Mouse (Mus musculus): Measurements from ENCODE around the gene Rerg. TPM values are rescaled to one million over a fixed set of nuclear protein-coding genes. Genes with fewer than 3 reads are reported as not detected.
A peak's percentile ranks its signal among the peaks of the same experiment; 100 is the strongest.

Rerg gene
- polyA plus RNA-seq, 1 experiment: 3.8 TPM

- no peak for DNase-seq (ENCODE audit: low read depth, low spot score)
Observed at GRCm38 (mm10) chr6:137138391-137138790, 31.9 kb downstream of the Rerg start.

DNA sequence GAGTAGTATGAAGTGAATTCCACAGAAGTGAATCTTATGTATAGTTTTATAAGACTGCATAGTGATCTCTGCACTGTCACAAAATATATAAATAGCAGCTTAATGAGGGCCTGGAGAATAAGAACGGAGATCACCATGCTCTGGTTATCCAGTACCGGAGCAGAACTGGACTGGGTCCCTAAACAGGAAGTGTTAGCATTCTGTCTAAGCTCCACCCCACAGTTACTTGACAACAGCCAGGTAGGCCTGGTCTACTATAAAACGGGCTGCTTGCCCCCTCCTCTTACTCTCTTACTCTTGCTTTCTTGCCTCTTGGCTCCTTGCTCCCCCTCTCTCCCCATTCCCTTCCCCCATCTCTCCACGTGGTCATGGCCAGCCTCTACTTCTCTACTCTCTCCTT lies 33.9 kb downstream of the Rerg start:
- no peak for DNase-seq (ENCODE audit: low read depth, low spot score)
- 55% methylated on average over 4 of the region's 4 CpGs for WGBS

More at GRCm38 (mm10) chr6:137138391-137138790, 31.9 kb downstream of the Rerg start:
- 63% methylated on average over 3 of the region's 3 CpGs for WGBS

- DNase-seq (ENCODE audit: low read depth, low spot score): no peak
- 63% methylated on average over 20 of the region's 20 CpGs for WGBS
Observed at GRCm38 (mm10) chr6:137135506-137136391, 34.5 kb downstream of the Rerg start.

- 94% methylated on average over 1 of the region's 1 CpGs for WGBS
- no peak for DNase-seq (ENCODE audit: low read depth, low spot score)
Observed at GRCm38 (mm10) chr6:137131794-137132193, 38.5 kb downstream of the Rerg start.

- peak; percentile 32 for DNase-seq (ENCODE audit: low read depth, low spot score)
- WGBS: 21% methylated on average over 6 of the region's 6 CpGs
Observed at GRCm38 (mm10) chr6:137131349-137131748, 38.9 kb downstream of the Rerg start.

DNA sequence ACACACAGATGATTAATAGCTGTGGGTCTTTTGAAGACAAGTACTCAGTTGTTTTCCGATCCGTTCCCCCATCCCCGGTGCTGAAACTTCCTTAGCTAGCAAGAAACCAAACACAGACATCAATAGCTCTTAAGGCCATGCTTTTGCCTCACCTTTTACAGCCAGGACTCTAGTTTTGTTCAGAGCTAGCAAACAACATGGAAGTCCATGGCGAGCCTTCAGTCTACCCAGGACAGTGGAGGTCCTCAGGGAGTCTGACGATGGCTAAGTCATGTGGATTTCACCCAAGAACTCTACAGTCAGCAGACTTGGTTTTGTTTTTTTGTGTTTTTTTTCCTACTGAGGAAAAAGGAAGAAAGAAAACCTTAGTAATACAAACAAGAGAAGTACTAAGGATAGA lies 43.4 kb downstream of the Rerg start:
- no peak for DNase-seq (ENCODE audit: low read depth, low spot score)
- 67% methylated on average over 5 of the region's 5 CpGs for WGBS

- no peak for DNase-seq (ENCODE audit: low read depth, low spot score)
- WGBS: 34% methylated on average over 2 of the region's 2 CpGs
Observed at GRCm38 (mm10) chr6:137126224-137126623, 44.1 kb downstream of the Rerg start.

GRCm38 (mm10) chr6:137125433-137125832 lies 44.9 kb downstream of the Rerg start:
- 67% methylated on average over 9 of the region's 9 CpGs for WGBS

GRCm38 (mm10) chr6:137125006-137125405 lies 45.3 kb downstream of the Rerg start:
- DNase-seq (ENCODE audit: low read depth, low spot score): no peak
- 41% methylated on average over 3 of the region's 3 CpGs for WGBS

More at GRCm38 (mm10) chr6:137125433-137125832, 44.9 kb downstream of the Rerg start:
- no peak for DNase-seq (ENCODE audit: low read depth, low spot score)

DNA sequence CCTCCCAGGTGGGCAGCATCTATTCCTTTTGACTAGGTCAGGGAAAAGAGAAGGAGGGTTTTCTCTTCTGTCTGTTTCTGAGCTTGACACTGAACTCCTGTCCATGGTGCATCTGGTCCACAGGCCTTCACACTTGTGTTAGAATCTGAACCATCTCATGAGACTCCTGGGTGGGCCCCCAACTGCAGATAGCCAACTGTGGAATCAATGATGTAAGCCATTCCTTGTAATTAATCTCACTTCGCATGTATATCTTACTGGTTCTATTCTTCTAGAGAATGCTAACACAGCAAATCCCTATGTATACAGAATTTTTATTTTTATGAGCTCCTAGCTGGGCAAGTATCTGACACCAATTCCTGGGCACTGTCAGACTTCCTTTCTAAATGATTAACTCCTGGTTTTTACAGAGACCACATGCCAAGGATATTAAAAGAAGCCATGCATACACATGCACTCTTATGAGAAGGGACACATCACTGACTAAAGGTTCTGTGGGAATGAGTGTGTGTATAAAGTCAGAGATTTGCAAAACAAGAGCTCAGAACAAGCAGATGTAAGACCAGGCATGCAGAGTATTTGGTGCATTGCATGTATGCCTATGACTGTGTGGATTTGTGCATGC lies 53.3 kb downstream of the Rerg start:
- DNase-seq (ENCODE audit: low read depth, low spot score): no peak
- 23% methylated on average over 1 of the region's 1 CpGs for WGBS

DNA sequence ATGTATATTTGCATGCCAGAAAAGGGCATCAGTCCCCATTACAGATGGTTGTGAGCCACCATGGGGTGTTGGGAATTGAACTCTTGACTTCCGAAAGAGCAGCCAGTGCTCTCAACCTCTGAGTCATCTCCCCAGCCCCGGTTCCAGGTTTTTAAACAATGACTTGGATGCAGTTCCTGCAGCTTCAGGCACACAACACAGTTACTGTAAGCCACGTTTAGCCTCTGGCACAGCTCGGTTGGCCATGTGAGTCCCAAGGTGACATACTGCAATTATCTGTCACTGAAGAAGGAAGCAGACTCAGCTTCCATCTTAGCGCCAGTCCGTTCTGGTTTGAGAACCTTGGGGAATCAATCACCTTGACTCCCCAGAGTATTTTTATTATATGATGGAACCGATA lies 55.4 kb downstream of the Rerg start:
- DNase-seq (ENCODE audit: low read depth, low spot score): no peak
- 70% methylated on average over 7 of the region's 7 CpGs for WGBS

DNA sequence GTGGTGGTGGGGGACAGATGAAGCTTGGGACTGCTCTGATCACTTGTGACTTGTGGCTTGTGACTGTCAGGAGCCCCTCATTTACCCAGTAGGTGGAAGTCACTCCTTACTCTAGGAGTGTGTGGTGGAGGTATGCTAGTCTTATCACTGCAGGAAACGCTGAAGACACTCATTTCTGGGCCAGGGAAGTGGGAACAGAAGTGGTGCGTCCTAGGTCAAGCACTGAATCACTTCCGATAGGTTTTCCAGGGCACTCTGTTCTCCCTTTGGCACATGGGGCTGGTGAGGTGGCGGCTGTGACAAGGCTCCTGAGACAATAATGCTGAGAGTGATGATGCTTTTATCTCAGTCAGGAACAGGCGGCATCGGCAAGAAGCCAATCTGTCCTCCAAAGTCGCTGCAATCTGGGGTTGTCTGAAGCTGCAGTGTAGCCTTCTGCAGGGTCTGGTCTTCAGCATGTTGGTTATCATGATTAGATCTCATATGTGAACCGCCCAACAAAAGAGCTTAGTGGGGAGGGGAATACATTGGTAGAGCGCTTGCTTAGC lies 59.0 kb downstream of the Rerg start:
- WGBS: 86% methylated on average over 9 of the region's 9 CpGs
- DNase-seq (ENCODE audit: low read depth, low spot score): no peak

- WGBS: 63% methylated on average over 6 of the region's 6 CpGs
Observed at GRCm38 (mm10) chr6:137110778-137111174, 59.5 kb downstream of the Rerg start.

DNA sequence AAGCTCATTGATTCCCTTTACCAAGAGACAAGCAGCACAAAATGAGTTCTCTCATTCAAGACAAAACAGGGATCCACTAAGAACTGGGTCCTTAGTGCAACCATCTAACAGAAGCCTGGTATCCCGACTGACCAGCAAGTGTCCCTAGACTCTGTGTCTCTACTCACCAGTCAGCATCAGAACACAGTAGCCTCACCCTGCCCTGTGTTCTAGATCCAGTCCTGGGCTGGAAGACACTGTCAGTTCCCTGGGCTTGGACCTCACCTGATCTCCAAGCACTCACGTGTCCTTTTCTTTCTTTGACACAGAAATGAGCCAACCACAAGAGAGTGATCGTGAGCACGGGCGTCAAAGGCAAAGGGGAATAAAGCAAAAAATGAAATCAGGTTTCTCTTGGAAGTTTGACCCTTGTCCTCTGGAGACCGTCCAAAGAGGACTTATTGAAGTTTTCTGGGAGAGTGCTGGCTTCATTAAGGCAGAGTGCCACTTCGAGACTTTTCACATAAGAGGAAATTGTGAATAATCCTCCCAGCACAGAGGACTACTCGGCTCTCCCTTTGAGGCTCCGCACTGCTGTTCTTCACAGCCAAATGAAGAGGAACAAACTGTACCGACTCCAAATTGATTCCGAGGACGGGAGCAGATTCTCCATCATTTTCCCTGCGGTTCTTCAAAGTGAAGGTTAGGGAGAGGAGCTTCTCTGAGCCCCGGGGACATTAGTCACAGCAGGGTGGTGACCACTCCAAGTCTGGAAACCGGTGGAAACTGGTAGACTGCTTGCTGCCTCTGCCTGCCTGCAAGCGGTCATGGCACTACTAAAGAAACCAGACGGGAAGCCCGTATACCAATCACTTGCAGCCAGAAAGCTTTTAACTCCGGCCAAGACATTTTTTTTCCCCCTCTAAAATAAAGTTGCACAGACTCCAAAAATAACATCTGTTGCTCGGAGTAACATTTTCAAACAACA lies 60.2 kb downstream of the Rerg start:
- peak; percentile 28 for DNase-seq (ENCODE audit: low read depth, low spot score)
- 32% methylated on average over 20 of the region's 20 CpGs for WGBS

More at GRCm38 (mm10) chr6:137110778-137111174, 59.5 kb downstream of the Rerg start:
- DNase-seq (ENCODE audit: low read depth, low spot score): no peak

DNA sequence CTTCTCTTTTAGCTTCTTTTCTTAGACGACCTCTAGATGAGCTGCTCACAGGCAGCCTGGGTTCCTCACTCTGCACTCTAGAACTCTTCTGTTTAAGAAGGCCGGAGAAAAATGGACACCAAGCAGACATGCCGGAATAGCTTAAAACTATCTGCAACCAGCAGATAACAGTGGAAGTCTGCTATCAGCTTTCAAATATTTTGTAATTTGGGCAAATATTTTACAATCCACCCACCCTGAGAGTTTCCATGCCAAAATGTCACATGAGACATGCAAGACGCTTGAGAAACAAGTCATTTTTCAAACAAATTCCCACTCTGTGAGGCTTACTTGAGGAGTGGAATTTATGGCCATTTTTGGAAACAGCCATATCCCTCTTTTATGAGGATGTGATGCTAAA lies 65.0 kb downstream of the Rerg start:
- no peak for DNase-seq (ENCODE audit: low read depth, low spot score)

GRCm38 (mm10) chr6:137102662-137103179 lies 67.6 kb downstream of the Rerg start:
- no peak for DNase-seq (ENCODE audit: low read depth, low spot score)
- WGBS: 33% methylated on average over 10 of the region's 10 CpGs

More for the DNA sequence above, 65.0 kb downstream of the Rerg start:
- 77% methylated on average over 4 of the region's 4 CpGs for WGBS

- no peak for DNase-seq (ENCODE audit: low read depth, low spot score)
- 84% methylated on average over 7 of the region's 7 CpGs for WGBS
Observed at GRCm38 (mm10) chr6:137101886-137102661, 68.2 kb downstream of the Rerg start.

DNA sequence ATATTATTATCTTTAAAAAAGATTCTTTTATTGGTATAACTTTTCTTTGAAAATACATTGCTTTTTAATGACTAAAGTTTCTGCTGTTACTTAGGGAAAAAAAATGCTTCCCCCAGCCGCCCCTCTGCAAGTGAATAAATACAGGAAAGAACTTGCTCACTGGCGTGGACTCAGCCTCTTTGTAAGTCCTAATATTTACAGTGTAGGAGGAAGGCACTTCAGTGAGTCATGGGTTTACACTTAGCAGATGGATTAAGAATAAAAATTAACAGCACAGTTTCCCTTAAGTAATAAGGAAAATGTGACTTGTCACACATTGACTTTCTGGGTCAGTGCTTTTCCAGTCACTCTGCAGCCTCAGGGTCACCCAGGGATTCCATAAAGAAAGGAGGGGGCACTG lies 70.0 kb downstream of the Rerg start:
- 27% methylated on average over 2 of the region's 2 CpGs for WGBS
- no peak for DNase-seq (ENCODE audit: low read depth, low spot score)
